Mouse (Mus musculus) T-helper 2 cell (primary cell): ENCODE data around the gene Gm3327.
"Not testable (repeated sequence)": the region's sequence is repeated elsewhere in the genome, so short reads cannot be mapped to it uniquely, and the experiment has no call there.

Source experiments
- in situ Hi-C: fragments of 300-600 bp; cut with MboI, MseI; formaldehyde crosslinking; loops from one replicate; pipeline ENCODE4 v1.15.1; 2025; ENCODE audit warnings: high pct_unique_total_duplicates

Gene Gm3327

DNA sequence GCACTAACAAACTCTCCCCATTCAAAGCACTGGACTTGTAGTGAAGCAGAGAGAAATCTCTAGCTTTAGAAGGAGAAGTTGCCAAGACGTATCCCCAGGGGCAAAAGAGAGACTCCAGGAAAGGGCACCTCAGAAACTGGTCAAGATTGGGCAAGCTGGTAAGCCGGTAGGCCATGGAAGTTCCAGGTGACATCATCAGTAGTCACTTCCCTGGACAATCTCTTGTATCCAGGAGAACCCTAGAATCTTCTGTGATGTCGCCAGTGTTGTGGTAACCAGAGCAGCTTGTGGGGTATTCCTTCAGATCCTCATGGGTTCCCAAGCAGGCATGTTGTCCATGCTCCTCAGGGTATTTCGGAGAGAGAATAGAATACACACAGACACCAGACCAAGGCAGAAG lies at the start of gene Gm3327:
TSS of gene Gm3327 (plus strand) at position 301 of the 400 bp plus-strand sequence.
- in situ Hi-C loops, result not testable (repeated sequence)

DNA sequence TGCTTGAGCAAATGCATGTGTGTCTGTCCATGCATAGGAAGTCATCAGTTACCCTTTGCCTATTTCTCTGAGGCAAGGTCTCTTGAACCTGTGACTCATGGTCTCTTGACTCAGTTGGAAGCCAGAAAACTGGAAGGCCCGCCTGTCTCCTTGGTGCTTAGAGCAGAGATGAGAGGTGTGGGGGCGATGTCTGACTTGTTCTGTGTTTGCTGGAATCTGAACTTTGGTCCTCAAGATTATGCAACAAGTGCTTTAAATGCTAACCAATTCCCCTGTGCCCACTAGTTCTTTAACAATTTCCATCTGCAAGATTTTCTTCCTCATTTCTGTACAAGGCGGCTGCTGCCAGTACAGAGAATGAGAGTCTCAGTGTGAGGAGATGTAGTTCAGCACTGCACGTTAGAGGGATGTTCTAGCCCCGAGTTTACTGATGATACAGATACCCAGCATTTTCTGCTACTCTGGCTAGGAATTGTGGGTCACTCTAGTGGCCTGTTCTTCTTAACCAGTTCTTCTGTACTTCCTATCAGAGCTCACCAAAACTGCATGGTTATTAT lies 45.8 kb upstream of the Gm3327 start:
- in situ Hi-C loops, result loop anchor here (10.0 kb wide), 1 partner anchor 173 kb away; no protein-coding TSS in a partner anchor

DNA sequence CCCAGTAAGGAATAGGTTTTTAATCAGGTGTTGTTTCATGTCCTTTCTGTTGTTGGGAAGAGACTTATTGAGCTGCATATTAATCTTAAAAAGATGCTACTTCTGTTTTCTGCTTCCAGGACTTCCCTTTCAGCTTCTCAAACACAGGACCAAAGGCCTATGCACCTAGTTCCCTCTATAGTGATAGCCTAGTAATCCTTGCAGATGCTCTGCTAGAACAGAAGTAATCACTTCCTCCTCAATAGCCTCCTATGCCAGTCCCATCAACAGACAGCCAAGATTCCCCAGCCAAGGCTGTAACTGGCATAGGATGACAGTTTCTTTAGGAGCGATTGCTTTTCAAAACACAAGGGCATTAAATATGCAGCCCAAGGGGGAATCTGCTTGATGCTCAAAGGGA lies 37.1 kb upstream of the Gm3327 start:
- in situ Hi-C loops, result loop anchor here (10.0 kb wide), 1 partner anchor 252 kb away; no protein-coding TSS in a partner anchor

DNA sequence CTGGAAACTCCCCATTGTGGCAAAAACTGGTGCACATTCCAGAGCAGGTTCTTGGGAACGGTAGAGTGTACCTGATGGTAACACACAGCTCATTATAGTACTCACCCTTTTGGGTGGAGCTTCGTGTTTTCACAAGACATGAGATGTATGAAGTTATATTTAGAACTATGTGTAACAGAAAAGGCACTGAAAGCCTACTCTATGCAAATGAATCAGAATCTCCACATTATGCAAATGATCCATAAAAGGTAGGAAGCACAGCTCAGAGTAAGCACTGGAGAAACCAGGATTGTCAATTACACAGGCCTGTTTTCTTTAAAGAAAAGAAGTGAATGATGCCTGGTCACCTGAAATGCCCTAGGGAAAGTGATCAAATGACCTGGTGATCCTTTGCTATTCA lies 36.1 kb upstream of the Gm3327 start:
- in situ Hi-C loops, result loop anchor here (10.0 kb wide), 1 partner anchor 253 kb away; no protein-coding TSS in a partner anchor

DNA sequence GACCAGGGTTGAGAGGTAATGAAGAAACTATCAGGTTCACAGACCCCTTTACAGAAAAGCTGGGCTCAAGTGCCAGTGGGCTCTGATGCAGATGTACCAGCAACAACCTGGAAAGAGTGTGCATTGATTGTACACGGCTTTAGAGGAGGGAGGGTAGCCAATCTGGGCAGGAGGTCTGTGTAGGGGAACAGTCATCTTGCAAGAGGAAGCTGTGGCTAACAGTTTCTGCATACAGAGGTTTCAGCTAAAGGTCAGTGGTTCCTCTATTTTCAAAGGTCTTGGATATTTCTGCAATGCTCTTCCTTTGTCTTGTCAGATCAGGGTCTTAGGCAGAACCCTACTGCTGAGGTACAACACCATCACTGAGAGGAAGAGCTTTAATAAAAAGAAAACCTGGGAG lies 32.1 kb upstream of the Gm3327 start:
- in situ Hi-C loops, result loop anchor here (10.0 kb wide), 1 partner anchor 207 kb away; no protein-coding TSS in a partner anchor

DNA sequence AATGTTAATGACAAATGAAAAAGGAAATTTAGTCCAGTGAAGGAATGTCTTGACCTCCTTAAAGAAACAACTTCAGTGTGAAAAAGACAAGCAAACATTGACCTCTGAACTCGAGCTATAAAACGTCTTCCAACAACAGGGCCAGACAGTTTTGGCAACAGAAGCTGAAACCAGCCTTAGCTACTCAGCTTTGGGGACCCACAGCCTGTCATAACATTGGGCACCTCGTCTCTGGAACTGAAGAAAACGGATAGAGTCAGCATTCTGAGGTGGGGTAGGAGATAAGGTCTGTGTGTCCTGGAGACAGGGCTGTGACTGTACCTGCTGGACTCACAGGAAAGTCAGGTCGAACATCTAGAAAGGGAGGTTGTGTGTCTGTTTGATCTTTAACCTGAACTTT lies 29.2 kb upstream of the Gm3327 start:
- in situ Hi-C loops, result loop anchor here (10.0 kb wide), 1 partner anchor 210 kb away; no protein-coding TSS in a partner anchor

DNA sequence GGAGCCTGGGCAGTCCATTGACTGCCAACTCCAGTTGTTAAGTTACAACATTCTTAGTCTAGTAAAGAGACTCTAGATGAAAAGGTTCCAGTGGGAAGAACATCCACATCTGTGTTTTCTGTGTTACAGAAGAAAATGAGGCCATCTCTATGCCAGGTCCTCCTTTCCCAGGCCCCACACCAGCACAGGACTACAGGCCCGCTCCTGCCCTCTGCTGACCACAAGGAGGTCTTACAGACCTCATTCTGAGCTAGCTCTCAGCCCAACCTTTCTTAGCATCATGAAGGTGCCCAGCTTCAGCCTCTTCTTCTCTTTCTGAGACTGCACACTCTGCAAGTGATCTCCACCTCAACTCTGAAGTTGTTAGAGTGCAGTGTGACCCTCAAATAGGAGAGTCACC lies 23.6 kb upstream of the Gm3327 start:
- in situ Hi-C loops, result not testable (repeated sequence)

DNA sequence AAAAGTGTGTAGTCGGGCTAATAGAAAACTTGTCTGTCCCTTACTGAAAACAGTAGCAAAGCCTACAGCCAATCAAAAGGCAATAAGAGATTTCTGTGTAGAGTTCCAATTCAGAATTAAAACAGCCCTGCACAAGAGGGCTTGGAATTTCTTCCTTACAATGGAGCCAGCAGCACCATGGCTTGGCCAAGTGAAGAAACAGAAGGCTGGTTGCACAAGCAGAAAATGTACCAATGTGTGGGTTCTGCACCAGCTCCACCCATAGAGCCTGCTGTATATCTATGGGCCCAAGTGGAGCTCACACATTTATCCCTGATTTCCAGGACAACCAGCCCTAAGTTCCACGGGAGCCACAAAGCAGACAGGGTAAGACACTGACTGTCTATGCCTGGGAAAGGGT lies 21.3 kb upstream of the Gm3327 start, which contains the start of gene Ear2:
TSS of gene Ear2 (plus strand) at position 301 of the 400 bp plus-strand sequence.
- in situ Hi-C loops, result not testable (repeated sequence)

DNA sequence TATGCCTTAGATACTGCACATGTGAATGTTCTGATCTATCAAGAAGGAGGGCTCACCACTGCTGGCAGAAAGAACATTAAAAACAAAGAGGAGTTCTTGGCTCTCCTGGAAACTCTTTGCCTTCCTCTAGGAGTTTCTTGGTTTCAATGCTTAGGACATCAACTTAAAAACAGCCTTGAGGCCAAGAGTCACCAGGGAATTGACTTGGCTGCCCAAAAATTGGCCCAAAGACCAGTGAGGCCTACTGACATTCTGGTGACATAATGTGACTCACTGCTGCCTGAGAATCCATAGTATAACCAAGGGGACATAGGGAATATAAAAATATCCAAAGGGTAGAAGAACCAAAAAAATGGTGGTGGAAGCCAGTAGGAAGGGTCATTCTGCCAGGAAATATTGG lies 12.7 kb upstream of the Gm3327 start:
- in situ Hi-C loops, result no loop called here
